Mouse (Mus musculus): ENCODE results near the gene Knstrn. TPM values are rescaled to one million over a fixed set of nuclear protein-coding genes. Genes with fewer than 3 reads are reported as not detected.
A peak's percentile ranks its signal among the peaks of the same experiment; 100 is the strongest.

Gene Knstrn
- polyA plus RNA-seq, 1 experiment from 2014 or later, result 147 TPM

DNA sequence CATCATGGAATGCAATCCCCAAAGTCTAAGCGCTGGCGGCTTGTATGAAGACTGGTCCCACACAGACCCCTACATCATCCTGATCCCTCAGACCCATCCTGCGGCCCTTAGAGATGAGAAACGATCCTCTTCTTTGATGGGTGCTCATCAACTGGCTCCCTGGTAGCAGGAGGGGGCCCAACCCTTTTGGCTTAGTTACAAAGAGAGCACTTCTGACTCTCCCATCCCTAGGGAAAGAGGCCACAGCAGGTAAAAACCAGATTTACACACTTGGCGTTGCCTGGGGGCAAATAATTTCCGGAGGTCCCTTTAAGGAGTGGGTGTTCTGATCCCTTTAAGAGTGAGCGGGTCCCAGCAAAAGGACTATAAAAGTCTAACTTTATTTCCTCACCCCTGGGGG lies 83.6 kb downstream of the Knstrn start:
- Histone ChIP-seq H3K4me3 (peak overlapping the region; percentile 39; the same call in 1 of the 2 replicates), H3K36me3 (no peaks in the 10 kb centered on the region), H3K27ac (replicated peaks) (no peak overlapping the region), H3K9me3 (no peaks in the 10 kb centered on the region), H3K9ac (replicated peaks) (0 out of 2 replicates have a peak overlapping the region, but pooled peaks have one; percentile 40), H3K4me1 (peaks cover 38% of the 10 kb centered on the region), H3K4me2 (replicated peaks) (peak overlapping the region; percentile 64), H3K27me3 (peaks cover 82% of the 10 kb centered on the region)
- WGBS, result 2% methylated on average over 7 of the region's 7 CpGs
- no peak for ATAC-seq (ENCODE audit: low FRiP score, low read depth)

DNA sequence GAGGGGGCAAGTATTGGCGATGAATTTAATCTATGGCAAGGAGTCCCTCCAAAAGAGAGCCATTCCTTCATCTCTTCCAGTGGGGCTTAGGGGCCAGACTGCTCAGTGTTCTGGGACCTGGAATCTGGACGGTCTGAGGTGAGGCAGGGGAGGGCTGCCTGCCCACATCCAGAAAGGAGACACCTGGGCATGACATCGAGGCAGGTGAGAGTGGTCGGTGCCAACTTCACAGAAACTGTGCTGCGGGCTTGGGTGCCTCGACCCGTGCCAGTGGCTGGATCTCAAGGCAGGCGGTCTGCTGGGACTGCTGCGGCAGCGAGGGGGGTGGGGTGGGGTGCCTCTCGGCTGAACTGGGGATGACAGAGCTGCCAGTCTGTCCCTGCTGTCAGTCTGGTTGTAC lies 84.0 kb downstream of the Knstrn start:
- Histone ChIP-seq H3K9me3 (no peaks in the 10 kb centered on the region), H3K9ac (replicated peaks) (no peak overlapping the region), H3K4me1 (peaks cover 38% of the 10 kb centered on the region), H3K36me3 (no peaks in the 10 kb centered on the region), H3K4me2 (replicated peaks) (peak overlapping the region; percentile 14; the same call in 1 of the 2 replicates), H3K4me3 (no peak overlapping the region), H3K27me3 (peaks cover 78% of the 10 kb centered on the region), H3K27ac (replicated peaks) (no peak overlapping the region)
- no peak for ATAC-seq (ENCODE audit: low FRiP score, low read depth)
- WGBS, result 2% methylated on average over 11 of the region's 11 CpGs

DNA sequence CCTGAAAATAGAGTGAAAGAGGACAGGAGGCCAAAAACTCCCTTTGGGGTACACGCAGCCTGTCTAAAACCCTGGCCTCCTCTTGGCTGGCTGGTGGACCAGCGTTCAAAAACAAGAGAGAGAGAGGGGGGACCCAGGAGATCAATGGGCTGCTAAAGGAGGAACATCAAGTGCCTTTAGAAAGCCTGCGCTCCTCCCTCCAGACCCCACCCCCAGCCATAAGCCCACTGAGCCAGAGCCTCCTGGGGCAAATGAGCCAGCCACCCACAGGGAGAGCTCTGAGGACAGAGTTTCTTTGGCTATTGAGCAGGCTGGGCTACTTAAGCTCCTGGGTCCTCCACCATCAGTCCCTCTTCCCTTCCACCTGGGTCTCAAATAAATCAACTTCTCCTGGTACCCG lies 85.0 kb downstream of the Knstrn start:
- Histone ChIP-seq H3K9ac (replicated peaks) (no peak overlapping the region), H3K9me3 (no peaks in the 10 kb centered on the region), H3K36me3 (no peaks in the 10 kb centered on the region), H3K4me1 (peaks cover 48% of the 10 kb centered on the region), H3K4me2 (replicated peaks) (no peak overlapping the region), H3K27me3 (peaks cover 78% of the 10 kb centered on the region), H3K27ac (replicated peaks) (no peak overlapping the region), H3K4me3 (no peak overlapping the region)
- no peak for ATAC-seq (ENCODE audit: low FRiP score, low read depth)
- 8% methylated on average over 4 of the region's 4 CpGs for WGBS

DNA sequence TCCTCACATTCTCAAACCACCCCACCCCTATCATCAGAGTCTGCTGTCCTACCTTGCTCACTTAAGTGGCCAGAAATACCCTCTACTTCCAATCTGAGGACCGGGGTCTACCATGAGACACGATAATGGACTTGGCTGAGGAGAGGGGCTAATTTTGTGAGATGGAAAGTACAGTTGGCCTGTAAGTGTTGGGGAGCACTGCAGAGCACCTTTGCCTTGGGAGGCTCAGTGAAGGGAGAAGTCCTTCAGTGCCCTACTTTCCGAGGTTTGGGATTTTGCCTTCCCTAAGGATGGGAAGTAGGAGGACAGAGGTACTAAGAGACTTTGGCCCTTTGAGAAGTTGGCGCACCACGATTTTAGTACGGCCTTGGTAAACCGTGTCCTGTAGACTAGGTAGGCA lies 85.5 kb downstream of the Knstrn start:
- H3K9me3 ChIP-seq, result no peaks in the 10 kb centered on the region
- no peak overlapping the region for H3K27ac ChIP-seq (replicated peaks)
- 11% methylated on average over 7 of the region's 7 CpGs for WGBS
- peaks cover 53% of the 10 kb centered on the region for H3K4me1 ChIP-seq
- no peak overlapping the region for H3K9ac ChIP-seq (replicated peaks)
- ATAC-seq (ENCODE audit: low FRiP score, low read depth), result no peak
- no peak overlapping the region for H3K4me2 ChIP-seq (replicated peaks)
- peaks cover 78% of the 10 kb centered on the region for H3K27me3 ChIP-seq
- H3K36me3 ChIP-seq, result no peaks in the 10 kb centered on the region
- H3K4me3 ChIP-seq, result no peak overlapping the region

DNA sequence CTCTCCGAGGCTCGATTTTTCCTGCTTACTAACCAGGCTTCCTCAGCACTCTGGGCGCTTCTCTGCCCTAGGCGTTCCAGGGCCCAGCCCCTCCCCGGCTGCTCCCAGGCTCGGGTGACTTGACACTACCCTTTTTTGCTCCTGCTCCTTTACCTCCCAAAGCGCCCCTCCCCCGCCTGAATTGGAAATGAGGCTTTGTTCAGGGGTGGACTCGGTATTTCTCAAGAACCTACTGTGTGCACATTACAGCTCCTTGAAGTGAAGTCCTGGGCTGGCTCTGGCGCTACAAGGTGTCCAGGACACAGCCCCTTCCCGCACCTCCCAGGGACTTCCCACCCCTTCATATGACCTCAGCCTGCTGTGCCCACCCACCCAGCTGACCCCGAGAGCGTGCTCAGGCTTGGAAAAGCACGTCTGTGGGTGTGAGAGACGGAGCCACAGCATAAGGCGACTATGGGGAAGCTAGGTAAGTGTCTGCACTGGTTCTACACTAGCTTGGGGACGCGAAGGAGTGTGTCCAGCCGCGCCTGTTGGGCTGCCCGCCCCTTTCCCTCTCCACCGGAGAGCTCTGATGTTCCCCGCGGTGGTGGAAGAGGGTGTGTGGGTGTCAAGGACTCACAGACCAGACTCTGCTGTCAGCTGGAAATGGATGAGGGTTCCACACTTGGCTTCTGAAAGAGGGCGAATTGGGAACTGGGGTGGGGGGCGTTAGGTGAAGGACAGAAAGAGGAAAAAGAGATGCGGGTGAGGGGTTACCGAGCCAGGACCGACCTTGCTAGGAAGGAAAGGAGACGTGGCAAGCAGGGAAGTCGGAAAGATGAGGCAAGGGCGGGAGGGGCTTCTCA lies 86.4 kb downstream of the Knstrn start, which contains the start of gene Bahd1:
Gene Bahd1, plus strand, starts transcription at position 397 of the 845 bp plus-strand sequence.
- Histone ChIP-seq H3K4me1 (peaks cover 62% of the 10 kb centered on the region), H3K27ac (replicated peaks) (peak within 1 kb of the TSS; percentile 39), H3K36me3 (no peaks in the 10 kb centered on the region), H3K4me3 (peak within 1 kb of the TSS; percentile 68), H3K9ac (replicated peaks) (peak within 1 kb of the TSS; percentile 84), H3K4me2 (replicated peaks) (peak within 1 kb of the TSS; percentile 97), H3K27me3 (peaks cover 73% of the 10 kb centered on the region), H3K9me3 (no peaks in the 10 kb centered on the region)
- WGBS, result under 1% methylated on average over 32 of the region's 32 CpGs
- ATAC-seq (ENCODE audit: low FRiP score, low read depth), result no peak

DNA sequence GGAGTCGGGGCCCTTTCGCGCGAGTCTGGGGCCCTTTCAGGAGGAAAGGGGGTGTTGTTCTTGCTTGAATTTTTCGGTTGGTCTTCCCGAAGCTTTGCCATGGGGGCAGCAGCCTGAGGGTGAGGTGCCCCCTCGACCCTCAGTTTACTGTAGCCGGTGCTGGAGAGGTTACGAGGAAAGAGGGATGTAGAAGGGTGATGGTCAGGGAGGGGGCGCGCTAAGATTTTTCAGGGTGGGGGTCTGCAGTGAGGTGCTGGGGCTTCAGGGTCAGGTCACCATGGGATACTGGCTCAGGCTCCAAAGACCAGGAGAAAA lies 87.0 kb downstream of the Knstrn start:
- H3K9me3 ChIP-seq, result no peaks in the 10 kb centered on the region
- H3K36me3 ChIP-seq, result no peaks in the 10 kb centered on the region
- peak overlapping the region; percentile 68 for H3K4me3 ChIP-seq
- H3K4me1 ChIP-seq, result peaks cover 65% of the 10 kb centered on the region
- under 1% methylated on average over 11 of the region's 11 CpGs for WGBS
- ATAC-seq (ENCODE audit: low FRiP score, low read depth), result peak; percentile 7; the same call in 1 of the 2 replicates
- H3K9ac ChIP-seq (replicated peaks), result peak overlapping the region; percentile 84
- peak overlapping the region; percentile 39; the same call in 1 of the 2 replicates for H3K27ac ChIP-seq (replicated peaks)
- H3K4me2 ChIP-seq (replicated peaks), result peak overlapping the region; percentile 97
- peaks cover 67% of the 10 kb centered on the region for H3K27me3 ChIP-seq

DNA sequence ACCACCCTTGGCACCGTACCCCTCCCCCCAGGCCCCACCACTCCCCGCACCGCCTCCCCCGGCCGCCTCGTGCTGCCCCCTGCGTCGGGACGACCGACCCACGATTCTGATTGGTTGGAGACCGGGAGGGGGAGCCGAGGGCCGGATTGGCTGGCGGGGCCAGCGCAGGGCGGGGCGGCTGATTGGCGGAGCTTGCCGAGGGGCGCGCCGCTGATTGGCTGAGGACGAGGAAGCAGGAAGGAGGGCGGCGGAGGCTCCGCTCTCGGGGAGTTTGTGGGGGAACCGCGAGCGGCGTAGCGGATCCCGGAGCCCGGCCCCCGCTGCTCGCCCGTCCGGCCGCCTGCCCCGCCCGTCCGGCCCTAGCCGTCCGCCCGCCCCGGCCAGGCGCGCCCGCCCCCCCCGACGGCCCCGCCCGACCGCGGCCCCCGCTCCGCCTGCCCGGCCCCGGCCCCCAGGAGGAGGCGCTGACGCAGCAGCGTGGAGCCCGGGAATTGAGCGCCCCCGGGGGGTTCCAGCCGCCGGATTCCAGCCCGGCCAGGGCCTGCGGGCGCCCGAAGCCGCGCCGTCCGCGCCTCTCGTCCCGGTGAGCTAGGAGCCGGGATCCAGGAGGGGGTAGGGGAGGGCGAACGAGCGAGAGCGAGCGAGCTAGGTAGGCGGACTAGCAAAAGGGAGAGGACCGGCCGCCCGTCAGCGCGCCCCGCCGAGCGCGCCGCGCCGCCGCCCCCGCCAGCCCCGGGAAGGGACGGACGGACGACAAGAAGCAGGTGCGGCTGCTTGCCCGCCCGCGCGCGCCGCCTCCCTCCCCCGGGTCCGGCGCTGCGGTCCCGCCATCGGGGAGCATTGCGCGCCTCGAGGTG lies 87.6 kb downstream of the Knstrn start:
- Histone ChIP-seq H3K4me2 (replicated peaks) (peak overlapping the region; percentile 97), H3K36me3 (no peaks in the 10 kb centered on the region), H3K9me3 (no peaks in the 10 kb centered on the region), H3K4me1 (peaks cover 65% of the 10 kb centered on the region), H3K4me3 (peak overlapping the region; percentile 68), H3K27ac (replicated peaks) (peak overlapping the region; percentile 89), H3K27me3 (peaks cover 61% of the 10 kb centered on the region), H3K9ac (replicated peaks) (peak overlapping the region; percentile 84)
- WGBS, result under 1% methylated on average over 57 of the region's 120 CpGs
- ATAC-seq (ENCODE audit: low FRiP score, low read depth), result peak; percentile 89

DNA sequence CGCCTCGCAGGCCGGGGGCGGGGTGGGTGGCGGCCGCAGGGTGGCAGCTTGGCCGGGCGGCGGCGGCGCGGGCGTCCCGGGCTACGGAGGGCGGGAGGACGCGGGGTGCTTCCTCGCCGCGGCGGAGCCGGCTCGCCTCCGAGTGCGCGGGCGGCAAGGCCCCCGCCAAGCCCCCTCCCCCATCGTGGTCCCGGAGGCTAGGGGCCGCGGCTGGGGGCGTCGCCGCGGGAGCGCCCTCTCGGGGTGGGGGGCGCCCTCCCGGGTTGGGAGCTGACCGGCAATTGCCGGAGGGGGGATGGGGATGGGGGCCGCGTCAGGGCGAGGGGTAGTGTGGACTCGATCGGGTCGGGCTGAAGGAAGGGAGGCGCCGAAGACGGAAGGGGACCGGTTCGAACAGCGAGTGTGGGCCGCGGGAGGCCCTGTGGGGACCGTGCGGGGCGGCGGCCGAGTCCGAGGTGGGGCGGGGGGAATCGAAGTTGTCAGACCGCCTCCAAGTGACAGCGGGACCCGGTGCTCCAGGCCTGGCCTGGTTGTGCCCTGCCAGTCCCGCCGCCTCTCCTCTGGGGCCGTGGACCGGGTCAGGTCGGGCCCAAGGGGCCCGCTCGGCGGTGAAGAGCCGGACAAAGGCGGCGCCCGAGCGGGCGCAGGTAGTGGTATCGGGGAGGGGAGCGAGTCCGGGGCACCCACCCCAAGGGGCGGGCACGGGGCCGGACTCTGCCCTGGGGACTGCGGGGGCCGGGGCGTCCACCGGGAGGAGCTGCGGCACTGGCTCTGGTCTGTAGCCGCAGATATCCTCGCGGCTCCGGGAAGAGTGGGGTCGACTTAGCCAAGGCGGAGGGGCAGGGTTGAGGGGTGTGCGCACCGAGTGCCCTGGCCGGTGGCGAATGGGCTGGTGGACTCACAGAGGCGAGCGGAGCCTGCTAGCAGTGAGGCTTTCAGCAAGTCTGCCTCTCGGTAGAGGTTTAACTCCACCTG lies 88.5 kb downstream of the Knstrn start:
- H3K4me3 ChIP-seq, result peak overlapping the region; percentile 68
- WGBS, result under 1% methylated on average over 92 of the region's 106 CpGs
- H3K4me1 ChIP-seq, result peaks cover 58% of the 10 kb centered on the region
- H3K9ac ChIP-seq (replicated peaks), result peak overlapping the region; percentile 84
- peak overlapping the region; percentile 89 for H3K27ac ChIP-seq (replicated peaks)
- H3K4me2 ChIP-seq (replicated peaks), result peak overlapping the region; percentile 97
- H3K9me3 ChIP-seq, result no peaks in the 10 kb centered on the region
- peak; percentile 35 for ATAC-seq (ENCODE audit: low FRiP score, low read depth)
- H3K27me3 ChIP-seq, result peaks cover 52% of the 10 kb centered on the region
- H3K36me3 ChIP-seq, result no peaks in the 10 kb centered on the region

DNA sequence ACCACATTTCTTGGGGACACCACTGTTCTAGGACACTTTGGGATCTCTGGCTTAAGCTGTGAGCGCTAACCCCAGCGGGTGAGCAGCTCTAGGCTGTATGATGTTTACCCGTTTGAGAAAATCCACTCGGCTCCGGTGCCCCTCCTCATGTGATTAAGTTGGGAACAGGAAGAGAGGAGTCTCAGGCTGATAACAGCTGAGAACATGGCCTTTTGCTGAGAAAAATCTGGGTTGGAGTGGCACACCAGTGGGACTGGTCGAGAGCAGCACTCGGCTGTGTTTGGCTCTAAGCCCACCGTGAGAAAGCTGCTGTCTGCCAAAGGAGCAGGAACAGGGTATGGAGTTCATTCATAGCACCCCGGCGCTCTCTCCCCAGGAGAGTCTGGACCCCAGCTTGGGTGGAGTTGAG lies 89.5 kb downstream of the Knstrn start:
- peaks cover 42% of the 10 kb centered on the region for H3K27me3 ChIP-seq
- H3K9ac ChIP-seq (replicated peaks), result peak overlapping the region; percentile 84
- H3K27ac ChIP-seq (replicated peaks), result no peak overlapping the region
- H3K9me3 ChIP-seq, result no peaks in the 10 kb centered on the region
- ATAC-seq (ENCODE audit: low FRiP score, low read depth), result no peak
- peak overlapping the region; percentile 97 for H3K4me2 ChIP-seq (replicated peaks)
- WGBS, result 9% methylated on average over 10 of the region's 10 CpGs
- H3K4me3 ChIP-seq, result peak overlapping the region; percentile 68
- peaks cover 48% of the 10 kb centered on the region for H3K4me1 ChIP-seq
- H3K36me3 ChIP-seq, result no peaks in the 10 kb centered on the region

Data from midbrain, embryonic 12.5 days (tissue).